Mouse (Mus musculus) bone marrow, adult 2 months (tissue): Measurements from ENCODE around the gene Dlx3.

Experiments
- CTCF ChIP-seq: fragments of 200-500 bp; IDR thresholded peaks from 2 replicates; pipeline ENCODE4 v1.5.1; 2011; ENCODE audit warnings: low read length, control low read depth; ENCODE audit not compliant: control insufficient read depth, insufficient read depth
- POLR2A ChIP-seq: fragments of 200-500 bp; IDR thresholded peaks from 2 replicates; pipeline ENCODE4 v1.6.1; 2011; ENCODE audit warnings: low read depth, mild to moderate bottlenecking, control low read depth, low read length, borderline replicate concordance; ENCODE audit not compliant: control insufficient read depth

DNA sequence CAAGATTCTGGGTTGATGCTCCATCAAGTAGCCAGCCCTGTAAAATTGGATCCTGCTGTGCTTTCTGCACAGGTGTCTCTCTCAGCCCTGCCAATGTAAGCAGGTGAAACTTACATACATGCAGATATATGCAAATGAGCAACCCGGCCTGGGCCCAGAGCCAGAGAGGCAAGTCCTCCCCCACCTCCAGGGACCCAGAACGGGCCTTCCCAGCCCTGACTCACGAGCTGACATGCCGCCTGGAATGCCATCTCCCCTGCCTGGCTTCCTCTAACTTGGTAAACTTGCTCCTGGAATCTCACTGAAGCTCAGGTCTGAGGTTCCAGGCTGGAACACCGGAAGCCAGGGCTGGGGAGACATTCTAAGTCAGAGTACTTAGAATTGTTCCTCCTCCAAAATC, 33.2 kb downstream of the Dlx3 start:
- TF ChIP-seq CTCF (no peak), POLR2A (no peak)
